Mouse (Mus musculus): ENCODE measurements around the gene Fgd5. TPM values are rescaled to one million over a fixed set of nuclear protein-coding genes. Genes with fewer than 3 reads are reported as not detected.

The Fgd5 gene
- polyA plus RNA-seq, 1 experiment from 2014 or later: 16.0 TPM

Other genes with a start within 250 kb of the Fgd5 start
- 7.4 and 9.0 TPM in 2 replicates for gene Grip2, start 151.6 kb upstream of the Fgd5 start, polyA plus RNA-seq (2015; fragmentation: Nextera tagmentation; extraction: Ambion mirVana)
- gene Ccdc174, start 100.8 kb upstream of the Fgd5 start, polyA plus RNA-seq (2015; fragmentation: Nextera tagmentation; extraction: Ambion mirVana): 30.5 and 37.9 TPM in 2 replicates
- 1.2 and 1.5 TPM in 2 replicates for gene 4930590J08Rik, start 76.1 kb upstream of the Fgd5 start, polyA plus RNA-seq (2015; fragmentation: Nextera tagmentation; extraction: Ambion mirVana)
- gene Nr2c2, start 112.5 kb downstream of the Fgd5 start, polyA plus RNA-seq (2015; fragmentation: Nextera tagmentation; extraction: Ambion mirVana): 36.5 and 39.4 TPM in 2 replicates
- gene Mrps25, start 205.2 kb downstream of the Fgd5 start, polyA plus RNA-seq (2015; fragmentation: Nextera tagmentation; extraction: Ambion mirVana): 70.4 and 71.3 TPM in 2 replicates
- 34.2 and 36.7 TPM in 2 replicates for gene Rbsn, start 236.0 kb downstream of the Fgd5 start, polyA plus RNA-seq (2015; fragmentation: Nextera tagmentation; extraction: Ambion mirVana)